Mouse (Mus musculus): Measurements from ENCODE around the gene Rsph3a. TPM values are rescaled to one million over a fixed set of nuclear protein-coding genes. Genes with fewer than 3 reads are reported as not detected.
"Not testable (repeated sequence)": the region's sequence is repeated elsewhere in the genome, so short reads cannot be mapped to it uniquely, and the experiment has no call there.

Rsph3a gene
- polyA plus RNA-seq, 1 experiment from 2014 or later, result 51.7 TPM

GRCm38 (mm10) chr17:7924185-7924725, 21.2 kb upstream of the Rsph3a start:
- WGBS (ENCODE audit: insufficient replicate concordance), result 66% methylated on average over 13 of the region's 13 CpGs

DNA sequence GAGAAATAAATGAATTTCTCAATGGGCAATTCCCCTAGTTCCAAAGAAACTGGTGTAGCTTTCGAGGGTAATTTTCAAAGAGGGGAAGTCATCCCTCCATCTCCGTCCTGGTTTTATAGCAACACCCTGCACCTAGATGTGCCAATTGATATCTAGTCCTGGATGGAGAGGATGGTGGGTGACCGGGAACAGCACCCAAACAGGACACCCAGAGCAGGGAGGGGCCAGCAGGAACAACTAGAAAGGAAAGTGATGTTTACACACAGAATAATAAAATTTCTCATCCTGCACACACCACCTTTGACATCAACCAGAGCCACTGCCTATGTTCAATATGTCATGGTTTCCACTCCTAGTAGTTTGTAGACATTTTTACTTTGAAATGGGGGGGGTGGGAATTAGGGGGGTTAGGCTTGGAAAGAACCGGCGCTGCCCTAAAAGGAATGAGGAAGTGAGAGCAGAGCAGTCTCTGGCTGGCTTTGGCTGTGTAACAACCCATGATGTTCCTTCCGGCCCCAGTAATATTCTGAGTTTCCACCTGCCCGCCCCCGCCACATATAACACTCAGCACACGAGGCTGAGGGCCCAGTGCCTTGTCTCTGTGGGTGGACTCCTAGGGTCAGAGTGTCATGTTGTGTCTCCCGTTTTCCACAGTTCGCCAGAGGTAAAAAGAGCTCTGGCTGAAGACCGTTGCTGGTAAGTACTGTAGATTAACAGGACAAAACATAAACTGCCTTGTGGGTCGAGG, 19.8 kb upstream of the Rsph3a start, which contains the start of gene Tagap:
TSS of gene Tagap (plus strand) at position 588 of the 748 bp plus-strand sequence.
- ATAC-seq (replicated peaks; ENCODE audit: insufficient number of reproducible peaks, low FRiP score, low TSS enrichment), result no peak
- no peaks in the 10 kb centered on the region for H3K9me3 ChIP-seq (replicated peaks; ENCODE audit: control insufficient read depth, low read length)
- no peaks in the 10 kb centered on the region for H3K4me1 ChIP-seq (ENCODE audit: control insufficient read depth, insufficient read depth, low read length)
- H3K27ac ChIP-seq (ENCODE audit: low read depth, low read length), result no peak within 1 kb of the TSS
- no peak within 1 kb of the TSS for H3K4me2 ChIP-seq
- H3K9ac ChIP-seq (ENCODE audit: low read depth, low read length), result no peak within 1 kb of the TSS
- H3K4me3 ChIP-seq (ENCODE audit: low read depth, low read length), result no peak within 1 kb of the TSS
- peaks cover 12% of the 10 kb centered on the region for H3K27me3 ChIP-seq (ENCODE audit: control insufficient read depth, insufficient read depth, low read length)
- 61% methylated on average over 13 of the region's 13 CpGs for WGBS (ENCODE audit: insufficient replicate concordance)
- no peaks in the 10 kb centered on the region for H3K36me3 ChIP-seq (ENCODE audit: control insufficient read depth, insufficient read depth, low read length)

More at GRCm38 (mm10) chr17:7924185-7924725, 21.2 kb upstream of the Rsph3a start:
- Histone ChIP-seq H3K9me3 (replicated peaks; ENCODE audit: control insufficient read depth, low read length) (no peaks in the 10 kb centered on the region), H3K27ac (ENCODE audit: low read depth, low read length) (no peak overlapping the region), H3K4me2 (no peak overlapping the region), H3K4me3 (ENCODE audit: low read depth, low read length) (no peak overlapping the region), H3K9ac (ENCODE audit: low read depth, low read length) (no peak overlapping the region), H3K36me3 (ENCODE audit: control insufficient read depth, insufficient read depth, low read length) (no peaks in the 10 kb centered on the region), H3K27me3 (ENCODE audit: control insufficient read depth, insufficient read depth, low read length) (peaks cover 12% of the 10 kb centered on the region), H3K4me1 (ENCODE audit: control insufficient read depth, insufficient read depth, low read length) (no peaks in the 10 kb centered on the region)
- ATAC-seq (replicated peaks; ENCODE audit: insufficient number of reproducible peaks, low FRiP score, low TSS enrichment), result no peak

DNA sequence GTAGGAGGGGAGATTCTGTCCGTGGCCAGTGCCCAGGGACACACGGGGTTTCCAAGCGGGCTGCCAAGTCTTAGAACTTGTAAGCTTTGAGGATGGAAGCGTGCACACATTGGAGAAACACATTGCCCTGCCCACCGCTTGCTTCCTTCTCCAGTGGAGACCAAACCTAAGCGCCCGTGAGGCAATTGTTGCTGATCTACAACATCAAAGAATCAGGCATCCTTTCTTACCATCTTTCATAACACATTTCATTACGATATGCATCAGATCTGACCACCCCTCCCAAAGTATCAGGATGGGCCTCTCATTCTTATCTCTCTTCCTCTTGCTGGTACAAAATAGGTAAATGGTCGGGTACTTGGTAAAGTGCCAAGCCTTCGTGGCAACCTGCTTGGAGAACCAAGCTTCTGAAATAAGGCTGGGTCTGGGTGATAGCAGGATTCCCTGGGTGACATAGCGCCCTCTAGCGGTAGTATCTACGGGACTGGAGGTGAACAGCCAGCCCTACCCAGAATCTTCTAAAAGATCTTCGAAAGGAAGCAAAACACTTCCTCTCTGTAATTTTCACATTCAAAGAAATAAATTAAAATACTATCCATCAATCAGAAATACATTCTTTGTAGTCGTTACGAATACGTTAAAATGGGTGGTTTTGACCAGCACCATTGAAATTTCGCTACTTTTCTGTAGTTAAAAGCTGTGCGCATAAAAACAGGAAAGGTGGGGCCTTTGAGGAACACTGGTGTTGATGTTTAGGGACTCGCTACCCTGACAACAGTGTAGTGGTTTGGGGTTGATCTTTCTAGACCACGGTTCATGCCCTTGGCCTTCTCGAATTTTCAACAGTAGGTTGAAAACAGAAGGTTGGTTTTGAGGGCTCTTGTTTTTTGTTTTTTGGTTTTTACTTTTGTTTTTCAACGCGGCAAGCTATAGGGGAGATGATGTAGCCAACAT, 17.6 kb upstream of the Rsph3a start:
- no peak overlapping the region for H3K4me3 ChIP-seq (ENCODE audit: low read depth, low read length)
- H3K36me3 ChIP-seq (ENCODE audit: control insufficient read depth, insufficient read depth, low read length), result no peaks in the 10 kb centered on the region
- H3K27me3 ChIP-seq (ENCODE audit: control insufficient read depth, insufficient read depth, low read length), result peaks cover 6% of the 10 kb centered on the region
- H3K9ac ChIP-seq (ENCODE audit: low read depth, low read length), result no peak overlapping the region
- H3K9me3 ChIP-seq (replicated peaks; ENCODE audit: control insufficient read depth, low read length), result no peaks in the 10 kb centered on the region
- no peak overlapping the region for H3K4me2 ChIP-seq
- no peaks in the 10 kb centered on the region for H3K4me1 ChIP-seq (ENCODE audit: control insufficient read depth, insufficient read depth, low read length)
- no peak overlapping the region for H3K27ac ChIP-seq (ENCODE audit: low read depth, low read length)
- WGBS (ENCODE audit: insufficient replicate concordance), result 69% methylated on average over 24 of the region's 24 CpGs
- no peak for ATAC-seq (replicated peaks; ENCODE audit: insufficient number of reproducible peaks, low FRiP score, low TSS enrichment)

GRCm38 (mm10) chr17:7928662-7929061, 16.8 kb upstream of the Rsph3a start:
- 81% methylated on average over 6 of the region's 6 CpGs for WGBS (ENCODE audit: insufficient replicate concordance)
- H3K27ac ChIP-seq (ENCODE audit: low read depth, low read length), result no peak overlapping the region
- H3K4me1 ChIP-seq (ENCODE audit: control insufficient read depth, insufficient read depth, low read length), result no peaks in the 10 kb centered on the region
- H3K4me3 ChIP-seq (ENCODE audit: low read depth, low read length), result no peak overlapping the region
- no peak for ATAC-seq (replicated peaks; ENCODE audit: insufficient number of reproducible peaks, low FRiP score, low TSS enrichment)
- H3K27me3 ChIP-seq (ENCODE audit: control insufficient read depth, insufficient read depth, low read length), result peaks cover 6% of the 10 kb centered on the region
- H3K9me3 ChIP-seq (replicated peaks; ENCODE audit: control insufficient read depth, low read length), result no peaks in the 10 kb centered on the region
- no peak overlapping the region for H3K4me2 ChIP-seq
- H3K36me3 ChIP-seq (ENCODE audit: control insufficient read depth, insufficient read depth, low read length), result no peaks in the 10 kb centered on the region
- H3K9ac ChIP-seq (ENCODE audit: low read depth, low read length), result no peak overlapping the region

GRCm38 (mm10) chr17:7929279-7929678, 16.1 kb upstream of the Rsph3a start:
- ATAC-seq (replicated peaks; ENCODE audit: insufficient number of reproducible peaks, low FRiP score, low TSS enrichment), result no peak
- no peaks in the 10 kb centered on the region for H3K9me3 ChIP-seq (replicated peaks; ENCODE audit: control insufficient read depth, low read length)
- 30% methylated on average over 8 of the region's 8 CpGs for WGBS (ENCODE audit: insufficient replicate concordance)
- H3K4me3 ChIP-seq (ENCODE audit: low read depth, low read length), result no peak overlapping the region
- H3K27ac ChIP-seq (ENCODE audit: low read depth, low read length), result no peak overlapping the region
- H3K4me2 ChIP-seq, result no peak overlapping the region
- no peaks in the 10 kb centered on the region for H3K4me1 ChIP-seq (ENCODE audit: control insufficient read depth, insufficient read depth, low read length)
- peaks cover 6% of the 10 kb centered on the region for H3K27me3 ChIP-seq (ENCODE audit: control insufficient read depth, insufficient read depth, low read length)
- H3K9ac ChIP-seq (ENCODE audit: low read depth, low read length), result no peak overlapping the region
- no peaks in the 10 kb centered on the region for H3K36me3 ChIP-seq (ENCODE audit: control insufficient read depth, insufficient read depth, low read length)

- no peak overlapping the region for H3K4me2 ChIP-seq
- WGBS (ENCODE audit: insufficient replicate concordance), result 80% methylated on average over 13 of the region's 13 CpGs
- ATAC-seq (replicated peaks; ENCODE audit: insufficient number of reproducible peaks, low FRiP score, low TSS enrichment), result no peak
- no peak overlapping the region for H3K9ac ChIP-seq (ENCODE audit: low read depth, low read length)
- H3K9me3 ChIP-seq (replicated peaks; ENCODE audit: control insufficient read depth, low read length), result no peaks in the 10 kb centered on the region
- peaks cover 6% of the 10 kb centered on the region for H3K27me3 ChIP-seq (ENCODE audit: control insufficient read depth, insufficient read depth, low read length)
- H3K27ac ChIP-seq (ENCODE audit: low read depth, low read length), result no peak overlapping the region
- no peaks in the 10 kb centered on the region for H3K4me1 ChIP-seq (ENCODE audit: control insufficient read depth, insufficient read depth, low read length)
- H3K36me3 ChIP-seq (ENCODE audit: control insufficient read depth, insufficient read depth, low read length), result no peaks in the 10 kb centered on the region
- H3K4me3 ChIP-seq (ENCODE audit: low read depth, low read length), result no peak overlapping the region
These were observed 14.1 kb upstream of the Rsph3a start for GRCm38 (mm10) chr17:7931096-7931990.

GRCm38 (mm10) chr17:7932121-7932520, 13.3 kb upstream of the Rsph3a start:
- H3K9ac ChIP-seq (ENCODE audit: low read depth, low read length); H3K4me3 ChIP-seq (ENCODE audit: low read depth, low read length); H3K4me1 ChIP-seq (ENCODE audit: control insufficient read depth, insufficient read depth, low read length); H3K27ac ChIP-seq (ENCODE audit: low read depth, low read length); H3K27me3 ChIP-seq (ENCODE audit: control insufficient read depth, insufficient read depth, low read length); H3K4me2 ChIP-seq; H3K9me3 ChIP-seq (replicated peaks; ENCODE audit: control insufficient read depth, low read length); ATAC-seq (replicated peaks; ENCODE audit: insufficient number of reproducible peaks, low FRiP score, low TSS enrichment); H3K36me3 ChIP-seq (ENCODE audit: control insufficient read depth, insufficient read depth, low read length): not testable (repeated sequence)
- WGBS (ENCODE audit: insufficient replicate concordance), result 84% methylated on average over 6 of the region's 8 CpGs

- no peak overlapping the region for H3K9ac ChIP-seq (ENCODE audit: low read depth, low read length)
- H3K4me3 ChIP-seq (ENCODE audit: low read depth, low read length), result no peak overlapping the region
- no peak overlapping the region for H3K27ac ChIP-seq (ENCODE audit: low read depth, low read length)
- H3K4me2 ChIP-seq, result no peak overlapping the region
- H3K36me3 ChIP-seq (ENCODE audit: control insufficient read depth, insufficient read depth, low read length), result no peaks in the 10 kb centered on the region
- no peaks in the 10 kb centered on the region for H3K9me3 ChIP-seq (replicated peaks; ENCODE audit: control insufficient read depth, low read length)
- 48% methylated on average over 8 of the region's 8 CpGs for WGBS (ENCODE audit: insufficient replicate concordance)
- H3K4me1 ChIP-seq (ENCODE audit: control insufficient read depth, insufficient read depth, low read length), result no peaks in the 10 kb centered on the region
- ATAC-seq (replicated peaks; ENCODE audit: insufficient number of reproducible peaks, low FRiP score, low TSS enrichment), result no peak
- no peaks in the 10 kb centered on the region for H3K27me3 ChIP-seq (ENCODE audit: control insufficient read depth, insufficient read depth, low read length)
These were observed 5.8 kb upstream of the Rsph3a start for GRCm38 (mm10) chr17:7939640-7940039.

Data from heart, embryonic 11.5 days (tissue).